Mouse (Mus musculus): ENCODE measurements at regions not wholly inside any gene's neighbourhood (a gene's known extent, or its start where the extent isn't known, plus 50 kb on each side); places are given as distances from the start of the nearest gene placed in this dataset.

DNA sequence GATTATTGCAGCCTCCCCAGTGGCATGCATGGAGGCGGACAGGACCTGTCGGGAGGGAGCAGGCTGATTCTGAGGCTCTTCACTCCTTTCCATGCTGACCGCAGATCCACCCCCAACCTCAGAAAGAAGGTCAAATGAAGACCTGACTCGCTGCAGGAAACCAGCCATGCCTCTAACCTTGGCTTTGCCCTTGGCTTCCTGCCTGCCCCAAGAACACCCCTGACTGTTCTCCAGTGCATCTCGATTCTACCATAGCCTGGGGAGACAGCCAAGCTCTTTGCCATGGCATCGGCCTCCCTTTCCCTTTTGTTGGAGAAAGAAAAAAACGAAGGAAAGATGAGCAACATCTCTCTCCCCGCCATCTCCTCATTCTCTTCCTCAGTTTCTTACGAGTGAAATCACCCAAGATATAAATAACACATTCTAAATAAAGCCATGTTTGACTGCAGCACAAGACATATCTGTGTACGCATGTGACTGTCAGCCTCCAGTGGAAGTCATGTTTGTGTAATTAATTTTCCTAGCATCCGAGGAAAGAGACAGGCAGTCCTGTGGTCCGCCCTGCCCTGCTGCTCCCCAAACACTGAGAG is 102.4 kb upstream of the Sdk1 start:
- DNase-seq, result no peak

GRCm38 (mm10) chr5:141139361-141139912 is 101.9 kb upstream of the Sdk1 start:
- no peak for DNase-seq

DNA sequence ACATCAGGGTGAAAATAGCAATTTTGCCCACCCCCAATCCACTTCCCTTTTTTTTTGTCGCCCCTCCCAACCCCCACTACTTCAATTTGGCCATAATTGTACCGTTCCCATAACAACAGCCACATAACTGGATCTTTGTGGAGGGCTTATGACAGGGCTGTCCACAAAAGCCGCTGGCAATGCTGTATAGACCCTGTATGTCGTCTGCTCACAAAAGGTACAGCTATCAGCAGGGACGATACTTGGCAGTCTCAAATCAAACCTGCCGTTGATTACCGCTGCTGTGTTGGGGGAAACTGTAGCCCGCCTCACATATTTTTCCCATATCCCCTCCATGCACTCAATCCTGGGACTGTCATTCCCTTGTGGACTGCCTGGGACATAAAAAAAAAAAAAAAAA is 80.9 kb upstream of the Sdk1 start:
- no peak for DNase-seq

DNA sequence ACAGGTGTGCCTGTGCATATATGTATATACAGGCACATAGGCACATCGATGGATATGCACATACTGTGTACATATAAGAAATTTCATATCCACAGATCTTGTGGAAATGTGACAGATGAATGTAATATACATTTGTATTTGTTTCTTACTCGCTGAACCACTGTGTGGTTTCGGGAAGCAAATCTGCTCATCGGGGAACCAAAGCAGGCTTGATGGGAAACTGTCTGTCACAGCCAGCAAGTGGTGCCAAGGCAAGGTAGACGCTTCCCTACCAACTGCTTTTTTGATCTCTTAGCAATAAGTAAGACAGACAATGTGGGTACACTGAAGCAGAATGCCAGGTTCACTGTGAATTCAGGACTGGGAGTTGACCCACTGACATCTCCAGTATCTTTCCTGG is 80.3 kb upstream of the Sdk1 start:
- no peak for DNase-seq

DNA sequence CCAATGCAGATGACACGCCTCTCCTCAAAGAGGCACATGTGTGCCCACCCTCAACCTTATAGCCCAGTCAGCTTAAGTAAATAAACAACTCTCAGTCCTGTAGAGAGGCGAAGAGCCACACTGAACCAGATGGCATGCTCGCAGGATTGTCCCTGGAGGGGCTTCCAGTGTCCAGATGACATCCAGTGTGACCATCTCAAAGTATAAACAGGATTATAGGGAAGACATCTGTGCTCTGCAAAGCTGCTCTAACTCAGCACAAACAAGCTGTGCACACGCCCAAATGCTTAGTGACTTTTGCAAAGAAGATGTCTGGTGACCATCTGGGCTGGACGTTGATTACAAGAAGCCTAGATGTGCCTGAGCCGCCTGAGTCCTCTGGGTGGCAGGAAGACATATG is 58.8 kb upstream of the Sdk1 start:
- no peak for DNase-seq

- DNase-seq, result no peak
Measured at GRCm38 (mm10) chr5:141189033-141189432, 52.3 kb upstream of the Sdk1 start.
